Mouse (Mus musculus) myocyte (in vitro differentiated cells): Measurements from ENCODE around the gene Ablim1.

Experiments used
- CEBPB ChIP-seq: IDR thresholded peaks from 2 replicates; pipeline ENCODE4 v1.6.1; 2011; ENCODE audit warnings: mild to moderate bottlenecking, moderate library complexity; ENCODE audit not compliant: poor library complexity, insufficient read depth, severe bottlenecking
- E2F4 ChIP-seq: IDR thresholded peaks from one replicate; pipeline ENCODE4 v1.6.1; 2011; ENCODE audit warnings: mild to moderate bottlenecking, control low read depth, moderate library complexity; ENCODE audit not compliant: insufficient read depth
- MAX ChIP-seq: IDR thresholded peaks from one replicate; pipeline ENCODE4 v1.6.1; 2011; ENCODE audit warnings: low read depth, mild to moderate bottlenecking, control low read depth
- MYOD1 ChIP-seq, 3 experiments: IDR thresholded peaks; one replicate each; pipeline ENCODE4 v1.6.1; 2011; ENCODE audit warnings: control low read depth in 2 of 3, low read depth in 2 of 3, mild to moderate bottlenecking in 2 of 3, moderate library complexity in 1 of 3; ENCODE audit not compliant: insufficient read length in 2 of 3, control insufficient read depth in 1 of 3
- MYOG ChIP-seq, 3 experiments: IDR thresholded peaks; one replicate each; pipeline ENCODE4 v1.6.1; 2011; ENCODE audit warnings: control low read depth in 2 of 3, low read depth in 2 of 3, mild to moderate bottlenecking in 2 of 3; ENCODE audit not compliant: insufficient read length in 2 of 3, control insufficient read depth in 1 of 3, insufficient read depth in 1 of 3
- POLR2A ChIP-seq: IDR thresholded peaks from one replicate; pipeline ENCODE4 v1.6.1; 2011; ENCODE audit warnings: low read depth, mild to moderate bottlenecking, control low read depth, moderate library complexity; ENCODE audit not compliant: insufficient read length
- POLR2AphosphoS2 ChIP-seq: IDR thresholded peaks from one replicate; pipeline ENCODE4 v1.6.1; 2011; ENCODE audit warnings: low read depth, control low read depth; ENCODE audit not compliant: insufficient read length
- SRF ChIP-seq: IDR thresholded peaks from one replicate; pipeline ENCODE4 v1.6.1; 2011; ENCODE audit warnings: low read depth; ENCODE audit not compliant: control insufficient read depth, insufficient read length
- TCF12 ChIP-seq: IDR thresholded peaks from one replicate; pipeline ENCODE4 v1.6.1; 2011; ENCODE audit warnings: mild to moderate bottlenecking, control low read depth; ENCODE audit not compliant: poor library complexity, insufficient read depth, severe bottlenecking
- TCF3 ChIP-seq: IDR thresholded peaks from one replicate; pipeline ENCODE4 v1.6.1; 2011; ENCODE audit warnings: low read depth, control low read depth; ENCODE audit not compliant: insufficient read length
- USF1 ChIP-seq: IDR thresholded peaks from one replicate; pipeline ENCODE4 v1.6.1; 2011; ENCODE audit warnings: low read depth, mild to moderate bottlenecking, control low read depth, moderate library complexity

DNA sequence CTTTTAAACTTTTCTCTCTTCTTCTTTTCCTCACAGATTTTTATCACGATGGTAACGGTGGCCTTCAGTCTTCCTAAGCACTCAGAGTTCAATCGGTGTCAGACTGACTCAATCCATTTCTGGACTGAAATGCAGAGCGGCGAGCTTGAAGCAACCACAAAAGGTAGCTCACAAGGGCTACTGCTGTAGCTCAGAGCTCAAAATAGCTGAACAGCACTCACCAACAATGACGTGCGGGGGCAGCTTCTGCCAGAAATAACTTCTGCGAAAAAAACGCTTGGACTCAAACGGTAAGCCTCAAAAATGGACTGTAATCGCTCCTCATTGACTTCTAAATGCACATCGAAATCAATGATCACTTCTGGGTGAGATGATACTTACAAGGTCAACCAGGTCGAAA is 151.4 kb downstream of the Ablim1 start:
- TF ChIP-seq TCF12: no peak
- no peak for TF ChIP-seq POLR2A
- TF ChIP-seq MYOG (IDR thresholded peaks at IDR 0.05; ENCODE audit: control insufficient read depth in 1 of 3, insufficient read depth in 1 of 3, insufficient read length in 2 of 3, low read depth in 2 of 3): no peak
- TF ChIP-seq POLR2AphosphoS2: no peak
- no peak for TF ChIP-seq SRF
- TF ChIP-seq MAX: no peak
- no peak for TF ChIP-seq E2F4
- TF ChIP-seq USF1: no peak
- TF ChIP-seq CEBPB: no peak
- no peak for TF ChIP-seq MYOD1 (IDR thresholded peaks at IDR 0.05; ENCODE audit: control insufficient read depth in 1 of 3, insufficient read length in 2 of 3, low read depth in 2 of 3)
- TF ChIP-seq TCF3: no peak
